Mouse (Mus musculus): ENCODE measurements around the gene Obsl1.

- TF ChIP-seq POLR2A (IDR thresholded peaks at IDR 0.05; ENCODE audit: borderline replicate concordance, extremely low read depth, insufficient read depth, insufficient read length, poor library complexity, severe bottlenecking) (no peak), CTCF (IDR thresholded peaks at IDR 0.05; ENCODE audit: borderline replicate concordance, extremely low read depth, insufficient read depth, insufficient read length) (no peak)
These were observed 10.6 kb upstream of the Obsl1 start for GRCm38 (mm10) chr1:75516703-75517380.
